Mouse (Mus musculus) c-Kit-positive CD71-positive TER-119-positive erythroid progenitor cells, embryonic 14.5 days (primary cell): ENCODE measurements around the gene Rdh14.
A peak's percentile ranks its signal among the peaks of the same experiment; 100 is the strongest.

Experiments used
- DNase-seq: peaks from one replicate; pipeline ENCODE4 v3.0.0-alpha.2; 2013; ENCODE audit warnings: low spot score

Gene Rdh14

DNA sequence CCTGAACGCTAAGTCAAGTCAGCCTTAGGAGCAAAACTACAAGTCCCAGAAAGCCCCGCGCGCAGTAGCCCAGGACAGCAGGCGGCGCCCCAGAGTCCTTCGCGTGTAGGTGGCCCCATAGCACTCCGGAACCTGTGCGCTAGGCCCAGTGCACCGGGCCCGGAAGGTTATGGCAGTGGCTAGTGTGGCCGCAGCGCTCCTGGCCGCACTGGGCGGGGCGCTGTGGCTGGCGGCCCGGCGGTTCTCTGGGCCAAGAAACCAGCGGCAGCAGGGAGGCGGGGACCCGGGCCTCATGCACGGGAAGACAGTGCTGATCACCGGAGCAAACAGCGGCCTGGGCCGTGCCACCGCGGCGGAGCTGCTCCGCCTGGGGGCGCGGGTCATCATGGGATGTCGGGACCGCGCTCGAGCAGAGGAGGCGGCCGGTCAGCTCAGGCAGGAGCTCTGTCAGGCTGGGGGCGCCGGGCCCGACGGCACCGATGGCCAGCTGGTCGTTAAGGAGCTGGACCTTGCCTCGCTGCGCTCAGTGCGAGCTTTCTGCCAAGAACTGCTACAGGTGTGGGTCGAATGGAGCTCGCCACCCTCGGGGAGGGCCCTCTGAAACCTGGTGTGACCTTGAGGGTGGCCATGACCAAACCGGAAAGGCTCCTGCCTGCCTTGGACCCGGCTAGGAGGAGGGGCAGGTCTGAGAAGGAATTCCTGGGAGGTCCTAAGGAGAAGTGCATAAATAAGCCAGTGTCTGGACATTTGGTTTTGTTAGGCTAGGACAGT, at the start of gene Rdh14:
Gene Rdh14 (plus strand): TSS at position 102 of the 771 bp plus-strand sequence.
- DNase-seq: peak; percentile 83

- DNase-seq: no peak
These were observed 39.9 kb upstream of the Rdh14 start for GRCm38 (mm10) chr12:10350706-10351105.

DNA sequence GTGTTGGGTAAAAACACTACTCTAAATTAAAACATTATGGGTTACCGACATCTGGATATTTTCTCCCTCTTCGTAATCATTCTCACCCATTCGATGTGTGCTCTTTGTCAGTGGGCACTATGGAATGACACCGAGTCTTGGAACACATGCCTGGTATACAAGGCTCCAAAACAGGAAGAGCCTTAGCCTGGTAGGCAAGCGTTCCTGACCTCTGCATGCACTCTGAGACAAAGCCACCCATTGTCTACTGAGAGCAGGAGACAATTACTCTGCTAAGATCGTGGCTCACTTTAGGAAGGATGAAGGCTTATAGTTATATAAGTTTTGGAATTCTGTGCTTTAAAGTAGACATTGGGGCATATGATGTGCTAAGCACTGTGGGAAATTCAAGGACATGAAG, 32.8 kb upstream of the Rdh14 start:
- no peak for DNase-seq

- DNase-seq: no peak
These were observed 20.9 kb upstream of the Rdh14 start, which contains the start of gene Nt5c1b for GRCm38 (mm10) chr12:10369673-10370072. TSS of gene Nt5c1b (plus strand) at chr12:10369973.

GRCm38 (mm10) chr12:10400788-10401187, 10.2 kb downstream of the Rdh14 start:
- DNase-seq: no peak

GRCm38 (mm10) chr12:10402421-10403115, 12.0 kb downstream of the Rdh14 start:
- DNase-seq: no peak

DNA sequence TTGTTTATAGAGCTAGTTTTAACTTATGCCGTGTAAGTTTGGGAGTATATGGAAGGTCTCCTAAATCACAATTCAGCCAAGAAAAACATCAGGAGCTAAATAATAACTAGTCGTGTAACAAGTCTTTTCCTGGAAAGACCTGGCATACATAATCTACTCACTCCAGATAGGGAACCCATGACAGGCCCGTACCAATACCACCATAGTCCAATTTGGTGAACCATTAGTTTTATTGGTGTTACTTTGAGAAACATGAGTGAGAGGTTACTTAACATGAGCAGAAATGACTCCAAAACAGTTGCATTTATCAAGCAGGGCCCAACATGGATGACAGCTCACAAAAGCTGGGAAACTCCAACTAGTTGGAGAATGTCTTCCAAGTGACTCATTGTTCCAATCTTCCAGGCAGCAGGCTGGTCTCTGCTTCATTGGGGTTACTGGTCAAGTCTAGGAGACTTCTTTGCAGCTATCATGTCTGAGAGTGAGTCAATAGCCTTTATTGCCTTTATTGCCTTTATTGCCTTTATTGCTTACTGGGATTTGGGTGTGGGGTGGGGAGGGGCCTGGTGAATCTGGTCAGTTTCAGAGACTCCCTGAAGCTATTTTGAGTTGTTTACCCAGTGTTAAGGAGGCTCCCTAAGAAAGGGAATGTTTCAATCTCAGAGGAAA, 20.1 kb downstream of the Rdh14 start:
- no peak for DNase-seq

- no peak for DNase-seq
These were observed 20.9 kb downstream of the Rdh14 start for GRCm38 (mm10) chr12:10411453-10411852.

GRCm38 (mm10) chr12:10422347-10422746, 31.8 kb downstream of the Rdh14 start:
- DNase-seq: no peak

DNA sequence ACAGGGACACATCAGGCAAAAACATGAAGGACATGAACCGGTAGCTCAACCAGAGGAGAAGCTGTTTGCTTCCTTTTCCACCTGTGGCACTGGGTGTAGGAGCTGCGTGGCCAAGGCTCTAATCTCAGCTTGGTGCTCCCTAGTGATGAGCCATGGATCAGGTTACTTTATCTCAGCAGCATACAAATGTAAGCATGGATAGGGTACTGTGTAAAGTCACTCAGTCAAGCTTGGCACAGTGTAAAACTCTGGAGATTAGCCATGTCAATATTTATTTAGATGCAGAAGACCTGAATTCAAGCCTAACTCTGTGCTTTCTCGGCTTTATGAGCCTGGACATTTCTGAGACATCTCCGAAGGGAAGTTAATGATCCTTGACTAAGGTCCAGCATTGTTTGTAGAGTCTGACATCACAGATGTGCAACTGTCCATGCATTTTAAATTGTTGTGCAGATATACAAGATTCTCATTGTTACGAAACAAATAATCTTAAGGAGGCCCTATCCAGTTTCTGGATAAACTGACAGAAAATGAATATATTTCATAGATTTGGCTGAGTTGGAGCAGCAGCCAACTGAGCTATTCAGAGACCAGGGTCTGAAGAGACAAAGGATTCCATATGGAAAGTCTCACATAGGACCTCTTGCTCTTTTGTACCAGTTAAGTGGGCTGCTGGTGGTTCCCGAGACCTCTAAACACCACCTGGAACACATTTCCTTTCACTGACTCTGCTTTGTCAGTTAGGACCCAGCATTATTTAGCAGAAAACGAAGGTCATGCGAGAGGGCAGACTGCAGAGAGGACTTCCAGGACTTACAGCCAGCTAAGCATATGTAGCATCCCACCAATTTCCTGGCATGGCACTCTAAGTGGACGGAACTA, 35.7 kb downstream of the Rdh14 start:
- DNase-seq: no peak

DNA sequence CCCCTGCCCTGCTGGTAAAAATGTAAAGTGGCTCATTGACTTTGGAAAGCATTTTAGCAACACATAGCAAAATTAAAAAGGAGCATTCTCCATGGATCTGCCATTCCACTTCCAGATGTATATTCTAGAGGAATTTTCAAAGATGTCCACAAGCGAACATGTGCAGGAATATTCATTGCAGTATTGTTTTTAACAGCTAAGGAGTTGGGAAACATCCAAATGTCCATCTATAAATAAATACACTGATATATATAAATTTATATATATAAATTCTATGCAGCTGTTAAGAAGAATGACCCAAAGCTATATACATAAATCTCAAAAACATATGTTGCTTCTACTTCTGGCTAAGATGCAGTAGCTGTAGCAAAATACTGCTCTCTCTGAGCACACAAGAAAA, 40.4 kb downstream of the Rdh14 start:
- no peak for DNase-seq

DNA sequence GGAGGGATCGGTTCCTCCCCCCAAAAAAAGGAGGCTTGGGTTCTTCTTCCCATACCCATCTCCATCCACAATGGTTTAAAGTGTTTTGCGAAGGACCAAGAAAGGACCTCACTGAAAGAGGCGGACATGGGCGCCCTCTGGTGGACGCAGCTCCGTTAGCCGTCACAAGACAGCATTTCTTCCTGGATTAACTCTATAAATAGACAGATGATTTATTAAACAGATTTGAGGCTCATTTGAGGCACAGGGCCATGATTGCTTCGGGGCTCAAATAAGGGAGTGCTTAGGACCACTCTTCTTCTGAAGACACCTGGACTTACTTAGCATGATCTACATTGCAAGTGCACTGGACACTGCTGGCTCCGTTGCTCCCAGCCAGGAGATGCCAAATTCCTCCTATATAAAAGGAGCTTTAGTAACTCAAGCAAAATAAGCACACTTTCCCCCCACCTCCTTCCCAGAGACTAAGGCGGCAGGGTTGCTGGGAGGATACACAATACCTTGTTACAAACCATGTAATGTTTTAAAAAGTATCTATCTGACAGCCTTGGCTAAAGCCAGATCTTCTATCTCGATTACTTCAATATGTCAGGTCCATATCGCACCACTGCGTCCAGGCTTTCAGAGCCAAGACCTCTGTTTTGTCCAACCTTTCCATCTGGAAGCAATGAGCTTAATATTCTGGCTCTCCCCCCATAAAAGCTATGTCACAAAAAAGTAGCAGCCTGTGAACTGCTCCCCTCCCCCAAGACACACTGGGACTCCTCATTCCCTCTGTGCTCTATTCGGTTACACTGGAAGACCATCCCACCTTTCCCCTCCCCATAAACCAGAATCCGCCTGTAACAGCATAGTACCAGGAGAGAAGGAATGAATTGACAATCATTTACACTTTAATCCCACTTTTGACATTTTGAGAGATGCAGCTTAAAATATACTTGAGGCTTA, 47.8 kb downstream of the Rdh14 start:
- DNase-seq: peak; percentile 31

GRCm38 (mm10) chr12:10439483-10440235, 49.1 kb downstream of the Rdh14 start:
- no peak for DNase-seq
